In genomic region chr13:70277667-70278591, GRCm38 (mm10) we compare ENCODE assay signal across 9 mouse cellular contexts.
DNase-seq lines count a peak whose midpoint lies in the region; ATAC-seq and TF ChIP-seq lines count a peak whose summit lies in the region.
"Had no signal": no experiment of that assay in that cellular context is flagged by ENCODE, and none has a peak within 500 bp of the region (broad histone marks: within the 10 kb centered on the region; RNA-seq: fewer than 3 reads in every experiment).

No protein-coding gene starts in this region.

- H3K9me3 ChIP-seq in neural tube, embryonic 14.5 days (ENCODE audit: control insufficient read depth, low read length) = no peaks in the 10 kb centered on the region

- 35% methylated on average over 13 of the region's 13 CpGs for WGBS in kidney, adult 2 months
- WGBS in neural tube, embryonic 14.5 days = 65% methylated on average over 13 of the region's 13 CpGs

- no peaks in the 10 kb centered on the region for H3K36me3 ChIP-seq in kidney, adult 2 months (ENCODE audit: control insufficient read depth, insufficient read depth, low read length)
- H3K36me3 ChIP-seq in neural tube, embryonic 14.5 days (ENCODE audit: control insufficient read depth, insufficient read depth, low read length) = no peaks in the 10 kb centered on the region

- H3K27me3 ChIP-seq in kidney, adult 2 months (replicated peaks; ENCODE audit: control insufficient read depth, insufficient read depth, low read length) = no peaks in the 10 kb centered on the region
- H3K27me3 ChIP-seq in neural tube, embryonic 14.5 days (ENCODE audit: control insufficient read depth, insufficient read depth, low read length) = no peaks in the 10 kb centered on the region

- TF ChIP-seq CTCF in kidney, adult 2 months (conservative IDR thresholded peaks at IDR 0.05; ENCODE audit: insufficient read depth, insufficient read length, low read depth, low read length) = no peak
- no peak for TF ChIP-seq CTCF in layer of hippocampus, adult 2 months (conservative IDR thresholded peaks at IDR 0.05)

- TF ChIP-seq POLR2A in kidney, adult 2 months (IDR thresholded peaks at IDR 0.05; ENCODE audit: low read depth, low read length) = no peak

- ATAC-seq in frontal cortex, adult (ENCODE audit: low TSS enrichment) = peak; percentile 92
- ATAC-seq in neural tube, embryonic 14.5 days (ENCODE audit: low read depth) = peak; percentile 10; the same call in 1 of the 2 replicates
- no peak for ATAC-seq in cerebellum, adult (ENCODE audit: insufficient number of reproducible peaks, low FRiP score, low TSS enrichment)
- ATAC-seq in CD4-positive, CD25-positive, alpha-beta regulatory T cell, adult 4 months = no peak

- H3K4me2 ChIP-seq in neural tube, embryonic 14.5 days (ENCODE audit: low read depth, low read length) = no peak overlapping the region

- peak; percentile 11 for DNase-seq in kidney, adult 2 months
- DNase-seq in kidney, adult 18-20 months = no peak
- peak; percentile 82 to 92 for DNase-seq in layer of hippocampus, adult 2 months (ENCODE audit: low spot score in 2 of 2)
- DNase-seq in MN1 (ENCODE audit: low spot score) = no peak

- H3K4me1 ChIP-seq in kidney, adult 2 months (ENCODE audit: control insufficient read depth, insufficient read depth, low read length) = no peaks in the 10 kb centered on the region
- peaks cover 17% of the 10 kb centered on the region for H3K4me1 ChIP-seq in neural tube, embryonic 14.5 days (ENCODE audit: control insufficient read depth, insufficient read depth, low read length)

- H3K9ac ChIP-seq in neural tube, embryonic 14.5 days (replicated peaks; ENCODE audit: low read depth, low read length) = no peak overlapping the region
- H3K9ac ChIP-seq: liver, embryonic 14.5 days had no signal

- no peak overlapping the region for H3K27ac ChIP-seq in kidney, adult 2 months (ENCODE audit: insufficient read depth, low read depth, low read length)
- peak overlapping the region; percentile 86 for H3K27ac ChIP-seq in layer of hippocampus, adult 2 months
- peak overlapping the region; percentile 29 for H3K27ac ChIP-seq in neural tube, embryonic 14.5 days (ENCODE audit: low read depth, low read length)
- H3K27ac ChIP-seq: liver, embryonic 14.5 days had no signal

- H3K4me3 ChIP-seq in kidney, adult 2 months (ENCODE audit: insufficient read depth, low read depth, low read length) = no peak overlapping the region
- H3K4me3 ChIP-seq in layer of hippocampus, adult 2 months = peak overlapping the region; percentile 2; the same call in 1 of the 2 replicates
- H3K4me3 ChIP-seq in neural tube, embryonic 14.5 days (ENCODE audit: low read depth, low read length) = no peak overlapping the region

Comparison
In these comparisons a context has a peak if more than half of its experiments do, and no peak if none do; other contexts are left out.
1. DNase-seq: peak in kidney, adult 2 months (single experiment) and layer of hippocampus, adult 2 months (2 of 2); none in kidney, adult 18-20 months (single experiment) and MN1 (single experiment).
2. ATAC-seq: peak in frontal cortex, adult (single experiment) and neural tube, embryonic 14.5 days (single experiment); none in cerebellum, adult (single experiment) and CD4-positive, CD25-positive, alpha-beta regulatory T cell, adult 4 months (single experiment).